Mouse (Mus musculus) liver, embryonic 14.5 days (tissue): Measurements from ENCODE around the gene Teddm2. TPM values are rescaled to one million over a fixed set of nuclear protein-coding genes. Genes with fewer than 3 reads are reported as not detected.

Source experiments
- ATAC-seq: fragments of 200-750 bp; cut with Nextera tagmentation; 2 replicates; pipeline ENCODE4 v1.8.0; 2017; ENCODE audit warnings: moderate number of reproducible peaks, mild to moderate bottlenecking, moderate library complexity; ENCODE audit not compliant: insufficient read depth
- DNase-seq, 3 experiments: peaks; one replicate each; pipeline ENCODE4 v3.0.0-alpha.2; 2012 to 2013; ENCODE audit warnings: low read depth in 3 of 3, low spot score in 3 of 3
- H3K27ac ChIP-seq: fragments of 300-500 bp; sonication (generic); 2 replicates; pipeline ENCODE4 v1.5.1; 2014; ENCODE audit warnings: moderate library complexity, mild to moderate bottlenecking, control low read depth, inconsistent platforms
- H3K27me3 ChIP-seq: fragments of 300-500 bp; sonication (generic); 2 replicates; pipeline ENCODE4 v1.6.1; 2014; ENCODE audit warnings: mild to moderate bottlenecking, low read length, moderate library complexity; ENCODE audit not compliant: control insufficient read depth, insufficient read depth
- H3K36me3 ChIP-seq: fragments of 300-500 bp; sonication (generic); replicated peaks from 2 replicates; pipeline ENCODE4 v1.6.1; 2014; ENCODE audit warnings: low read depth; ENCODE audit not compliant: control insufficient read depth, insufficient read depth
- H3K4me1 ChIP-seq, 2 experiments: fragments of 200-500 bp in 1 of 2; fragments of 300-500 bp in 1 of 2; sonication (generic) in 1 of 2; replicated peaks; 2 replicates each; pipeline ENCODE4 v1.6.1; 2012 to 2014; ENCODE audit warnings: antibody characterized with exemption in 1 of 2, inconsistent platforms in 1 of 2, low read length in 1 of 2; ENCODE audit not compliant: control insufficient read depth in 2 of 2, insufficient read depth in 2 of 2
- H3K4me2 ChIP-seq: fragments of 300-500 bp; sonication (generic); 2 replicates; pipeline ENCODE4 v1.6.1; 2014; ENCODE audit warnings: low read depth, mild to moderate bottlenecking, control low read depth, moderate library complexity
- H3K4me3 ChIP-seq, 2 experiments: fragments of 200-500 bp in 1 of 2; fragments of 300-500 bp in 1 of 2; sonication (generic) in 1 of 2; 2 replicates each; pipeline ENCODE4 v1.5.1; 2012 to 2014; ENCODE audit warnings: low read depth in 2 of 2, low read length in 2 of 2, mild to moderate bottlenecking in 2 of 2, control low read depth in 1 of 2, inconsistent platforms in 1 of 2, moderate library complexity in 1 of 2; ENCODE audit not compliant: insufficient read depth in 1 of 2
- H3K9ac ChIP-seq: fragments of 300-500 bp; sonication (generic); replicated peaks from 2 replicates; pipeline ENCODE4 v1.6.1; 2014; ENCODE audit warnings: mild to moderate bottlenecking, control low read depth, moderate library complexity
- H3K9me3 ChIP-seq: fragments of 300-500 bp; sonication (generic); 2 replicates; pipeline ENCODE4 v1.6.1; 2016; ENCODE audit warnings: low read length, mixed read lengths; ENCODE audit not compliant: control insufficient read depth
- CTCF ChIP-seq: IDR thresholded peaks from 2 replicates; pipeline ENCODE4 v1.5.1; 2016; ENCODE audit warnings: antibody characterized with exemption, low read depth, control low read depth
- EP300 ChIP-seq: IDR thresholded peaks from 2 replicates; pipeline ENCODE4 v1.6.1; 2016; ENCODE audit warnings: antibody characterized with exemption, low read depth
- WGBS: fragments of 180-500 bp; shearing (Covaris S2); extraction: QIAGEN DNeasy Blood & Tissue Kit; methylation state at CpG from one replicate; pipeline ENCODE4 v1.1.7; 2014; ENCODE audit not compliant: insufficient replicate concordance; 5-methylcytosine and 5-hydroxymethylcytosine counted together
- polyA plus RNA-seq, 2 experiments: library from polyadenylated mRNA; depleted of rRNA in 1 of 2; stranded (reverse) in 1 of 2; unstranded in 1 of 2; fragments of >200 nt; fragmentation: Nextera tagmentation in 1 of 2; extraction: Ambion mirVana in 1 of 2; gene quantifications; 2 replicates each; pipeline versions ENCODE4 v1.2.1 to v1.2.3; 2012 to 2014

The Teddm2 gene
- polyA plus RNA-seq, 2 experiments, result 0.14 to 0.28 TPM

DNA sequence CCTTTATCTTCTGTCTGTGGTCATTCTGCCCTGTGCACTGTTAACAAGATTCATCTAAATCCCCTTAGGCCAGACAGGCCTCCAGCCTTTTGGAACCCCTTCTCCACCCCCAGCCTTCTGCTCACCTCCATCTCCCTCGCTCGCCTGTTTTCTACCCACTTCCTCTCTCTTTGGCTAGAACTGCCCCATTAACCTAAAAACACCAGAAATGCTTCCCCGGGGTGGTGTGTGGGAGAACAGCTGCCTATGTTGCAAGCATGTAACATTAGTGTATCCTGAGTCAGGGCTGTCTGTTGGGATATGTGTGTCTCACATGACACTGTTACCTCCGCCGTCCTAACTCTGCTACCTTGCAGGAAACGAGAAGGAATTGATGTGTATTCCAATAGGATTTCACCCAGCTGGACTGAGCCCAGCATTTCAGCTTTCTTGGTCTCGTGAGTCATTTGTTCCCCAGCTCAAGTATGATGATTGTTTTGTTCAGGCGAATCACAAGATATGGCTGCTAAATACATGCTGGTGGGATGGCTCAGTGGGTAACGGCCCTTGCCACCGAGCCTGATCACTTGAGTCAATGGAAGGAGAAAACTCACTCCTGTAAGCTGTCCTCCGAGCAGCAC, 57.8 kb downstream of the Teddm2 start:
- WGBS, result 53% methylated on average over 11 of the region's 11 CpGs
- no peak overlapping the region for H3K27ac ChIP-seq
- H3K4me1 ChIP-seq, result no peaks in the 10 kb centered on the region
- TF ChIP-seq CTCF (no peak), EP300 (no peak)
- no peaks in the 10 kb centered on the region for H3K9me3 ChIP-seq
- DNase-seq (no peak), ATAC-seq (no peak)
- no peaks in the 10 kb centered on the region for H3K36me3 ChIP-seq
- no peak overlapping the region for H3K4me3 ChIP-seq
- H3K4me2 ChIP-seq, result no peak overlapping the region
- no peaks in the 10 kb centered on the region for H3K27me3 ChIP-seq
- no peak overlapping the region for H3K9ac ChIP-seq

GRCm38 (mm10) chr1:153836036-153836435, 64.0 kb downstream of the Teddm2 start:
- 38% methylated on average over 4 of the region's 4 CpGs for WGBS
- no peak overlapping the region for H3K4me2 ChIP-seq
- no peak overlapping the region for H3K27ac ChIP-seq
- TF ChIP-seq CTCF (no peak), EP300 (no peak)
- H3K4me1 ChIP-seq, result no peaks in the 10 kb centered on the region
- H3K27me3 ChIP-seq, result no peaks in the 10 kb centered on the region
- no peak overlapping the region for H3K4me3 ChIP-seq
- no peak overlapping the region for H3K9ac ChIP-seq
- DNase-seq, result no peak
- H3K9me3 ChIP-seq, result no peaks in the 10 kb centered on the region
- H3K36me3 ChIP-seq, result no peaks in the 10 kb centered on the region
- ATAC-seq, result no peak

DNA sequence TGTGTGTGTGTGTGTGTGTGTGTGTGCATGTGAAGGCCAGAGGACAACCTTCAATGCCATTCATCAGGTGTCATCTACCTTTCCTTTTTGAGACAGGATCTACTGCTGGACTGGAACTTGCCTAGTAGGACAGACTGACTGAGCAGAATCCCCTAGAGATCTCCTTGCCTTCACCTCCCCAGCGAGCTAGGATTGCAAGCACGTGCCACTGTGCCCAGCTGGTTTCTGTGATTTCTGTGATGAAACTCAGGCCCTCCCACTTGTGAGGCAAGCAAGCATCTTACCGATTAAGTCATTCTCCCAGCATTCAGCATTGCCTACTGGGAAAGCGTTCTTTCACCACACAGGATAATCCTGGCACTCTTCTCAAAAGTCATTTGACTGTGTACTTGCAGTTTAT, 69.3 kb downstream of the Teddm2 start:
- ATAC-seq, result no peak
- no peaks in the 10 kb centered on the region for H3K36me3 ChIP-seq
- no peak overlapping the region for H3K4me2 ChIP-seq
- H3K27me3 ChIP-seq, result no peaks in the 10 kb centered on the region
- TF ChIP-seq CTCF, result no peak
- no peak for TF ChIP-seq EP300
- no peak overlapping the region for H3K9ac ChIP-seq
- H3K4me3 ChIP-seq, result no peak overlapping the region
- 58% methylated on average over 4 of the region's 4 CpGs for WGBS
- H3K4me1 ChIP-seq, result no peaks in the 10 kb centered on the region
- no peaks in the 10 kb centered on the region for H3K9me3 ChIP-seq
- H3K27ac ChIP-seq, result no peak overlapping the region
- no peak for DNase-seq

DNA sequence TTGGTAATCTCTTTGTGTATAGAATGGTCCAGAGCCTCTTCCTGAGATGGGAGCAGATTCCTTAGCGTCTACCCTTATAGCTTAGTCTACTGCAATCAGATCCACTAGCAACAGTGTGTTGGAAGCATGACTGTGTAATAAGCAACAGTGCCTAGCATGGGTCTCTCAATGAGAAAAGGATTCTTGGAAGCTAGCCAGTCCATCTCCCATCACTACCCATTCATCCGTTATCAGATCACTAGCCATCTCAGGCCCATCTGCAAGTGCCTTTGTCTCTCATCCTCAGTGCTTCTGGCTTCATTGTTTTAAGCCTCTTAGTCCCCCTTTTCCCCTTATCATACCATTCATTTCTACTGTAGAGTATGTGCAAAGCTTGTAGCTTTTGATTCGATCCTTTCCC, 79.8 kb downstream of the Teddm2 start:
- no peaks in the 10 kb centered on the region for H3K9me3 ChIP-seq
- H3K27me3 ChIP-seq, result no peaks in the 10 kb centered on the region
- no peak overlapping the region for H3K9ac ChIP-seq
- ATAC-seq (no peak), DNase-seq (no peak)
- no peak overlapping the region for H3K27ac ChIP-seq
- H3K4me1 ChIP-seq, result no peaks in the 10 kb centered on the region
- H3K4me2 ChIP-seq, result no peak overlapping the region
- H3K4me3 ChIP-seq, result no peak overlapping the region
- TF ChIP-seq CTCF (no peak), EP300 (no peak)
- H3K36me3 ChIP-seq, result no peaks in the 10 kb centered on the region
- 49% methylated on average over 3 of the region's 3 CpGs for WGBS

DNA sequence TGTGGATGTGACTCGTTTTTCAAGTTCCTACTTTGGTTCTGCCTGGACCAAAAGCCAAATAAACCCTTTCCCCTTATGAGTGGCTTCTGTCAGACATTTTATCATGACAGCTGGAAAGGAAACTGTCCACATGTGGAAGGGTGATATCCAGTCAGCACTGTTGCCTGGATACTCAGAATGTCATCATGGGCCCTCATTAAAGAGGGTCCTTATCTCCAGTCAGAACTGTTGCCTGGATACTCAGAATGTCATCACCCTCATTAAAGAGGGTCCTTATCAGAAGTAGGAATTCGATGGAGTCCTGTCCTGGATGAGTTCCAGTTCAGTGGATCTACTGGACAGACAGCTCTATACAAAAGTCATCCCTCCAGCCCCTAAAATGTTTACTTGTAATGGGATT, 85.8 kb downstream of the Teddm2 start:
- Histone ChIP-seq H3K4me3 (no peak overlapping the region), H3K4me1 (no peaks in the 10 kb centered on the region), H3K36me3 (no peaks in the 10 kb centered on the region), H3K27me3 (no peaks in the 10 kb centered on the region), H3K9ac (no peak overlapping the region), H3K4me2 (no peak overlapping the region), H3K27ac (no peak overlapping the region), H3K9me3 (no peaks in the 10 kb centered on the region)
- DNase-seq (no peak), ATAC-seq (no peak)
- 23% methylated on average over 2 of the region's 2 CpGs for WGBS
- no peak for TF ChIP-seq EP300
- no peak for TF ChIP-seq CTCF
